Mouse (Mus musculus): ENCODE data around the gene Med12. TPM values are rescaled to one million over a fixed set of nuclear protein-coding genes. Genes with fewer than 3 reads are reported as not detected.

Gene Med12
- 18.9 and 25.2 TPM in 2 replicates for polyA plus RNA-seq (2015; fragmentation: Nextera tagmentation; extraction: Ambion mirVana)

- peak within 1 kb of the TSS; percentile 82 for H3K27ac ChIP-seq (ENCODE audit: low read length)
- no peaks in the 10 kb centered on the region; the same call in 1 of the 2 replicates for H3K27me3 ChIP-seq (ENCODE audit: control insufficient read depth, insufficient read depth, low read length)
- 18% methylated on average over 51 of the region's 54 CpGs for WGBS
- peak within 1 kb of the TSS; percentile 72 for H3K4me3 ChIP-seq (ENCODE audit: low read length)
- H3K4me2 ChIP-seq (ENCODE audit: low read depth, low read length), result peak within 1 kb of the TSS; percentile 68
- ATAC-seq (replicated peaks; ENCODE audit: extremely low read depth, insufficient read depth, low FRiP score), result peak; percentile 96
- peaks cover 7% of the 10 kb centered on the region; the same call in 1 of the 2 replicates for H3K36me3 ChIP-seq (ENCODE audit: control insufficient read depth, insufficient read depth)
- peak within 1 kb of the TSS; percentile 85 for H3K9ac ChIP-seq (ENCODE audit: low read length)
- H3K9me3 ChIP-seq (replicated peaks; ENCODE audit: control insufficient read depth, low read length), result no peaks in the 10 kb centered on the region
- H3K4me1 ChIP-seq (ENCODE audit: control insufficient read depth, insufficient read depth, low read length), result no peaks in the 10 kb centered on the region
Observed at GRCm38 (mm10) chrX:101273875-101274738, at the start of gene Med12. Gene Med12 (plus strand): TSS chrX:101274030.

DNA sequence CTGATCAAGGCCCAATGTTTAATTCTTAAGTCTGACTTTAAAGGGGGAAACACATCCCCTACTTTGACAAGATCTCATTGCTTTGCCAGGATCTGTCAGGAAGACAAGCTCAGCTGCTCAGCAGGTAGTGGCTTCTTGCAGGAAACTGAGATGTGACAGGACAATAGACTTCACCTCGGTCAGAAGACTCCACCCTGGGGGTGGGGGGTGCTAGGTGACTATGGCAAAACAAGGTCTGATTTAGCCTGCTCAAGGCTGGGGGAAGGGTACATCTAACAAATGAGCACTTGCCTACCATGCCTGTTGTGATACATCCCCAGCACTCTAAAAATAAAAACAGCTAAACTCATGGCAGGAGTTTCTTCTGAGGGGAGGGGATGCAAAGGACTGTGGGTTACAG, 28.8 kb upstream of the Med12 start:
- H3K27ac ChIP-seq (ENCODE audit: low read length), result no peak overlapping the region
- WGBS, result 25% methylated on average over 1 of the region's 1 CpGs
- H3K36me3 ChIP-seq (ENCODE audit: control insufficient read depth, insufficient read depth), result no peaks in the 10 kb centered on the region
- no peak overlapping the region for H3K4me3 ChIP-seq (ENCODE audit: low read length)
- H3K4me1 ChIP-seq (ENCODE audit: control insufficient read depth, insufficient read depth, low read length), result no peaks in the 10 kb centered on the region
- no peaks in the 10 kb centered on the region for H3K27me3 ChIP-seq (ENCODE audit: control insufficient read depth, insufficient read depth, low read length)
- no peak for ATAC-seq (replicated peaks; ENCODE audit: extremely low read depth, insufficient read depth, low FRiP score)
- H3K9ac ChIP-seq (ENCODE audit: low read length), result no peak overlapping the region
- H3K4me2 ChIP-seq (ENCODE audit: low read depth, low read length), result no peak overlapping the region
- H3K9me3 ChIP-seq (replicated peaks; ENCODE audit: control insufficient read depth, low read length), result no peaks in the 10 kb centered on the region

DNA sequence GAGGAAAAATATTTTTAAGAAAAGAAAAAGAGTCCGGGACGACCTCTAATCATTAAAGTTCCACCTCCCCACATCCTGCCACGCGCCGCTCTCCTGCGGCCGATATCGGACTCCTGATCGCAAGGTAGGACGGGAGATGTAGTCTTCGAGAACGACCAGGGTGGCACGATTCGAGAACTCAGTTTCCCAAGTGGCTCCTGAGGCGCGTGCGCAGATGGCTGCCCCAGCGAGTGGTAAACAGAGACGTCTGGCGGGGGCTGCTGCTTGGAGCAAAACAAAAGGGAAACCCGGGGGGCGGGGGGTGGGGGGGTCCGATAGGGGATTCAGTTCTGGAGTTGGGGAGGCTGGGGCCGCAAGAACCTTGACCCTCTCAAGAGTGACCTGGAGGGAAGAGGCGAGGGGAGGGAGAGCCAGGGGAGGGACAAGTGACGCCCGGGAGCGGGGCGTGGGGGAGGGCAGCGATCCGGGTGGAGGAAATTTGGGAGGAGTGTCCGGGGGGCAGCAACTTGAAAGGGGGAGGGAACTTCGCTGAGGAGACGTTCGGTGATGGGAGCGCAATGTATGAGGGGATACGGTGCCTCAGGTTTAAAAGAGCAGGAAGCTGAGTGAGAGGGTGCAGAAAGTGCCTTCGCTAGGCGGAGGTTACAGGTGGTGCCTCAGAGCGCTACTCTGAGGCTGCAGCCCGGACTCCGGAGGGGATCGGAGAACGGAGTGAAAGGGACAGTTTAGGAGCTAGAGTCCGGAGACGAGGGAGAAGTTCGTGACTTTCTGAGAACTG, 19.7 kb upstream of the Med12 start, which contains the start of gene Foxo4:
Gene Foxo4 (plus strand): TSS at position 577 of the 778 bp plus-strand sequence.
- peak; percentile 89 for ATAC-seq (replicated peaks; ENCODE audit: extremely low read depth, insufficient read depth, low FRiP score)
- no peaks in the 10 kb centered on the region for H3K27me3 ChIP-seq (ENCODE audit: control insufficient read depth, insufficient read depth, low read length)
- H3K4me3 ChIP-seq (ENCODE audit: low read length), result peak within 1 kb of the TSS; percentile 61
- H3K4me1 ChIP-seq (ENCODE audit: control insufficient read depth, insufficient read depth, low read length), result peaks cover 3% of the 10 kb centered on the region; the same call in 1 of the 2 replicates
- no peaks in the 10 kb centered on the region for H3K36me3 ChIP-seq (ENCODE audit: control insufficient read depth, insufficient read depth)
- H3K9me3 ChIP-seq (replicated peaks; ENCODE audit: control insufficient read depth, low read length), result no peaks in the 10 kb centered on the region
- peak within 1 kb of the TSS; percentile 75 for H3K27ac ChIP-seq (ENCODE audit: low read length)
- WGBS, result 14% methylated on average over 47 of the region's 47 CpGs
- peak within 1 kb of the TSS; percentile 68 for H3K4me2 ChIP-seq (ENCODE audit: low read depth, low read length)
- peak within 1 kb of the TSS; percentile 76 for H3K9ac ChIP-seq (ENCODE audit: low read length)

DNA sequence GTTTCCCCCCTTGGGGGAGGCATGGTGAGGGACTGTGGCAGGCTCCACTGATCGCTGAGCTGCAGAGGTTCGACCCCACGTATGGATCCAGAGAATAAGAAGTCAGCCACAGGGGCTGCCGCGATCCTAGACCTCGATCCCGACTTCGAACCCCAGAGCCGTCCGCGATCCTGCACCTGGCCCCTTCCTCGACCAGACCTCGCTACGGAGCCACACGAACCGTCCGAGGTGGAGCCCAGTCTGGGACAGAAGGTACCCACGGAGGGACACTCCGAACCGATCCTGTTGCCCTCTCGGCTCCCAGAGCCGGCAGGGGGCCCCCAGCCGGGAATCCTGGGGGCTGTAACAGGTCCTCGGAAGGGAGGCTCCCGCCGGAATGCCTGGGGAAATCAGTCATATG, 19.1 kb upstream of the Med12 start:
- no peaks in the 10 kb centered on the region for H3K9me3 ChIP-seq (replicated peaks; ENCODE audit: control insufficient read depth, low read length)
- peak overlapping the region; percentile 76 for H3K9ac ChIP-seq (ENCODE audit: low read length)
- no peaks in the 10 kb centered on the region for H3K36me3 ChIP-seq (ENCODE audit: control insufficient read depth, insufficient read depth)
- H3K4me3 ChIP-seq (ENCODE audit: low read length), result peak overlapping the region; percentile 61
- WGBS, result 15% methylated on average over 24 of the region's 26 CpGs
- H3K27ac ChIP-seq (ENCODE audit: low read length), result peak overlapping the region; percentile 75
- H3K27me3 ChIP-seq (ENCODE audit: control insufficient read depth, insufficient read depth, low read length), result no peaks in the 10 kb centered on the region
- peak overlapping the region; percentile 68 for H3K4me2 ChIP-seq (ENCODE audit: low read depth, low read length)
- peaks cover 3% of the 10 kb centered on the region; the same call in 1 of the 2 replicates for H3K4me1 ChIP-seq (ENCODE audit: control insufficient read depth, insufficient read depth, low read length)
- no peak for ATAC-seq (replicated peaks; ENCODE audit: extremely low read depth, insufficient read depth, low FRiP score)

DNA sequence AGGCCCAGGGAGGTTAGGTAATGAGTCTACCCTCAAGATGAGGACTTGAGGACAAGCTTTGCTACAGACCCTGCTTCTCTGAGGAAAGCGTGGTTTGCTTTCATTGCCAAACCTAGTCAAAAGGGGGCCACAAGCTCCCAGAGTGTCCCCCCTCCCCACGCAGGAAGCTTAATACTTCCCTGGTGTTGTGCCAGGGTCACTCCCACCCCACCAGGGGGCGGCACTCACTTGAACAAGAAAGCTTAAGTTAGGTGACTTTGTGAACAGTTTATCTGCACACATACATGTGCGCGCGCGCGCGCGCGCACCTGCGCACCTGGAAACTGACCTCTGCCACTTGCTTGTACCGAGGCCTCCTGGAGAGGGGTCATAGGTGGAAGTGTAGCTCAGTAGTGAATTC, 17.2 kb upstream of the Med12 start:
- WGBS, result 80% methylated on average over 13 of the region's 13 CpGs
- no peak overlapping the region for H3K4me3 ChIP-seq (ENCODE audit: low read length)
- H3K4me1 ChIP-seq (ENCODE audit: control insufficient read depth, insufficient read depth, low read length), result peaks cover 10% of the 10 kb centered on the region
- no peak overlapping the region for H3K4me2 ChIP-seq (ENCODE audit: low read depth, low read length)
- no peaks in the 10 kb centered on the region for H3K36me3 ChIP-seq (ENCODE audit: control insufficient read depth, insufficient read depth)
- H3K9ac ChIP-seq (ENCODE audit: low read length), result no peak overlapping the region
- ATAC-seq (replicated peaks; ENCODE audit: extremely low read depth, insufficient read depth, low FRiP score), result no peak
- H3K27me3 ChIP-seq (ENCODE audit: control insufficient read depth, insufficient read depth, low read length), result no peaks in the 10 kb centered on the region
- H3K9me3 ChIP-seq (replicated peaks; ENCODE audit: control insufficient read depth, low read length), result no peaks in the 10 kb centered on the region
- H3K27ac ChIP-seq (ENCODE audit: low read length), result no peak overlapping the region

DNA sequence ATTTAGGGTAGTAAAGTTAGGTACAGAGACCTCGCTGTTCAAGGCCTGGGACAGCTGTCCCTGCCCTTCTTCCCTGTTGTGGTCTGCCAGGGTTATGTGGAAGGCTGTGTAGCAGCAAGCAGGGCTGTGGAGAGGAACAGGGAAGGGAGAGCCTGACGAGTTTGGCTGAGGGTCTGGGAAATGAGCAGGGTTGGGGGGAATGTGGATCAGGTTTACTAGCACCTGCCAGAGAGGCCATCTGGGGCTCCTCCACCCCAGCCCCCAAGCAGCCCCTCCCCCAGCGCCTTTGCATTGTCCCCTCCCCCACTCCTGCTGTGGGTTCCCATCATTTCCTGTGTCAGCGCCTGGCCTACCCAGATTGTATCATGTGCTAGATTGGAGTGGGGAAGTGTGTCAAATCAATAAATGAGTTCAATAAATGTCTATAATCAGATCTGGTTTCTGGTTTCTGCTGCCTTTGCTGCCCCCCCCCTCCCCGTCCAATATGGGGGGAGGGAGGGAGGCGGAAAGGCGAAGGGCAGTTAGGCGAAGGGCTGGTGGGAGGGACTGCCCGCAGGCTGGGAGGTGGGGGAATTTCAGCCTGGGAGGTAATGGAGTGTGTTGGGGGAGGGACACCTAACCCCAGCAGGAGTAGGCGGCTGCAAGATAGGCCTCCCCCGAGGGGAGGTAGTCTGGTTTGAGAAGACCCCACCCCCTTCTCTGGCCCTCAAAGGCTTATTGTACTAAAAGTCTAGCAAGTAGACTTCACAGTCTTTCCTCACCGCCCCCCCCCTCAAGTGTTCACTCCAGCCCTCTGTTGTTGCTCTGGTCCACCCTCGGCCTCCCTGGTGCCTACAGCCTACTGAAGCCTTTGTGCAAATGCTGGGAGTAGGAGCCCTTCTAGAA, 13.1 kb upstream of the Med12 start:
- Histone ChIP-seq H3K4me2 (ENCODE audit: low read depth, low read length) (0 out of 2 replicates have a peak overlapping the region, but pooled peaks have one; percentile 13), H3K36me3 (ENCODE audit: control insufficient read depth, insufficient read depth) (no peaks in the 10 kb centered on the region), H3K4me3 (ENCODE audit: low read length) (no peak overlapping the region), H3K27me3 (ENCODE audit: control insufficient read depth, insufficient read depth, low read length) (no peaks in the 10 kb centered on the region; the same call in 1 of the 2 replicates), H3K9me3 (replicated peaks; ENCODE audit: control insufficient read depth, low read length) (no peaks in the 10 kb centered on the region), H3K4me1 (ENCODE audit: control insufficient read depth, insufficient read depth, low read length) (peaks cover 7% of the 10 kb centered on the region; the same call in 1 of the 2 replicates), H3K27ac (ENCODE audit: low read length) (peak overlapping the region; percentile 32), H3K9ac (ENCODE audit: low read length) (no peak overlapping the region)
- peak; percentile 31; the same call in 1 of the 2 replicates for ATAC-seq (replicated peaks; ENCODE audit: extremely low read depth, insufficient read depth, low FRiP score)
- 20% methylated on average over 11 of the region's 13 CpGs for WGBS

DNA sequence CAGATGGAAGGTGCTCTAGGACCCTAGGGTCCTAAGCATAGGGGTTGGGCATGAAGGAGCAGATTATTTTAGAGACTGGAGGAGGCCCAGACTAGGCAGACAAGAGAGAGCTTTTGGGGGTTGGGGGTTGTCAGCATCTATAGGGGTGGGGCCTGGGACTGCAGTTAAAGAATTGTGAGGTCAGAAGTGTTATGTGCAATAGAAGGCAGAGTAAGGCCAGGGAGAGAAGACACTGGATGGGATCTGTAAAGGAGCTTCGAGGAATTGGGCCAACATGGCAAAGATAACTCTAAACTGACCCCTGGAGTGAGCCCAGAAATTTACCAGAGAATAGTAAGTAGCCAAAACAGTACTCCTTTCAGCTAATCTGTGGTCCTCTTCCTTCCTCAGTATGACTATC, 9.9 kb upstream of the Med12 start, which contains the start of gene Gm614:
Gene Gm614 (minus strand): TSS at position 101 of the 400 bp plus-strand sequence.
- no peaks in the 10 kb centered on the region for H3K9me3 ChIP-seq (replicated peaks; ENCODE audit: control insufficient read depth, low read length)
- H3K4me3 ChIP-seq (ENCODE audit: low read length), result no peak within 1 kb of the TSS
- no peaks in the 10 kb centered on the region; the same call in none of the 2 replicates for H3K27me3 ChIP-seq (ENCODE audit: control insufficient read depth, insufficient read depth, low read length)
- H3K36me3 ChIP-seq (ENCODE audit: control insufficient read depth, insufficient read depth), result no peaks in the 10 kb centered on the region
- no peak within 1 kb of the TSS for H3K9ac ChIP-seq (ENCODE audit: low read length)
- no peak within 1 kb of the TSS for H3K4me2 ChIP-seq (ENCODE audit: low read depth, low read length)
- 73% methylated on average over 1 of the region's 1 CpGs for whole genome bisulfite sequencing
- no peak for ATAC-seq (replicated peaks; ENCODE audit: extremely low read depth, insufficient read depth, low FRiP score)
- no peak within 1 kb of the TSS for H3K27ac ChIP-seq (ENCODE audit: low read length)
- H3K4me1 ChIP-seq (ENCODE audit: control insufficient read depth, insufficient read depth, low read length), result peaks cover 7% of the 10 kb centered on the region; the same call in 1 of the 2 replicates

- no peaks in the 10 kb centered on the region; the same call in none of the 2 replicates for H3K27me3 ChIP-seq (ENCODE audit: control insufficient read depth, insufficient read depth, low read length)
- H3K4me2 ChIP-seq (ENCODE audit: low read depth, low read length), result peak overlapping the region; percentile 43; the same call in 1 of the 2 replicates
- no peak overlapping the region for H3K27ac ChIP-seq (ENCODE audit: low read length)
- ATAC-seq (replicated peaks; ENCODE audit: extremely low read depth, insufficient read depth, low FRiP score), result no peak
- no peaks in the 10 kb centered on the region for H3K36me3 ChIP-seq (ENCODE audit: control insufficient read depth, insufficient read depth)
- no peak overlapping the region for H3K4me3 ChIP-seq (ENCODE audit: low read length)
- no peak overlapping the region for H3K9ac ChIP-seq (ENCODE audit: low read length)
- WGBS, result 90% methylated on average over 6 of the region's 6 CpGs
- no peaks in the 10 kb centered on the region for H3K4me1 ChIP-seq (ENCODE audit: control insufficient read depth, insufficient read depth, low read length)
- no peaks in the 10 kb centered on the region for H3K9me3 ChIP-seq (replicated peaks; ENCODE audit: control insufficient read depth, low read length)
Observed at GRCm38 (mm10) chrX:101266631-101267030, 7.2 kb upstream of the Med12 start.
